Mouse (Mus musculus) right cerebral cortex, postnatal 10 days (tissue): ENCODE data around the gene Olfr1250.
"Not testable (repeated sequence)": the region's sequence is repeated elsewhere in the genome, so short reads cannot be mapped to it uniquely, and the experiment has no call there.

Experiments used
- DNase-seq, 2 experiments: peaks; one replicate each; pipeline ENCODE4 v3.0.0; 2021; ENCODE audit warnings: low spot score in 2 of 2

The Olfr1250 gene

GRCm38 (mm10) chr2:89661367-89661766 lies at the start of gene Olfr1250:
Olfr1250 (minus strand) TSS chr2:89661467.
- no peak for DNase-seq

- no peak for DNase-seq
These were observed 30.7 kb upstream of the Olfr1250 start for GRCm38 (mm10) chr2:89691980-89692379.

GRCm38 (mm10) chr2:89671836-89672235 lies 10.6 kb upstream of the Olfr1250 start, which contains the start of gene Olfr1251:
Olfr1251 (minus strand) TSS chr2:89671936.
- DNase-seq: no peak

- no peak for DNase-seq
These were observed 26.4 kb downstream of the Olfr1250 start, which contains the start of gene Olfr1249 for GRCm38 (mm10) chr2:89634883-89635282. Olfr1249 (minus strand) TSS chr2:89634983.

GRCm38 (mm10) chr2:89618145-89618544 lies 43.1 kb downstream of the Olfr1250 start, which contains the start of gene Olfr1248:
Olfr1248 (minus strand) TSS chr2:89618245.
- not testable (repeated sequence) for DNase-seq

GRCm38 (mm10) chr2:89614030-89614429 lies 47.2 kb downstream of the Olfr1250 start, which contains the start of gene Olfr1247:
Olfr1247 (minus strand) TSS chr2:89614130.
- no peak for DNase-seq
